12 mouse cellular contexts compared by ENCODE assay signal in genomic region chr1:172271765-172272164, GRCm38 (mm10). TPM values are rescaled to one million over a fixed set of nuclear protein-coding genes. Genes with fewer than 3 reads are reported as not detected.
A peak's percentile ranks its signal among the peaks of the same experiment; 100 is the strongest.
DNase-seq lines count a peak whose midpoint lies in the region; ATAC-seq and TF ChIP-seq lines count a peak whose summit lies in the region.
"Had no signal": no experiment of that assay in that cellular context is flagged by ENCODE, and none has a peak within 500 bp of the region (broad histone marks: within the 10 kb centered on the region; RNA-seq: fewer than 3 reads in every experiment).

No protein-coding gene starts in this region.

- no peaks in the 10 kb centered on the region for H3K36me3 ChIP-seq in forebrain, embryonic 11.5 days (ENCODE audit: control insufficient read depth, insufficient read depth, low read length)
- no peaks in the 10 kb centered on the region for H3K36me3 ChIP-seq in hindbrain, embryonic 12.5 days
- H3K36me3 ChIP-seq in midbrain, postnatal 0 days (ENCODE audit: insufficient read depth, low read length): no peaks in the 10 kb centered on the region
- H3K36me3 ChIP-seq: lung, embryonic 15.5 days had no signal

- H3K27ac ChIP-seq in forebrain, embryonic 11.5 days (ENCODE audit: low read depth, low read length): no peak overlapping the region
- no peak overlapping the region for H3K27ac ChIP-seq in hindbrain, embryonic 12.5 days
- H3K27ac ChIP-seq in midbrain, postnatal 0 days (ENCODE audit: low read depth, low read length): 0 out of 2 replicates have a peak overlapping the region, but pooled peaks have one; percentile 7
- H3K27ac ChIP-seq: kidney, postnatal 0 days; lung, embryonic 15.5 days had no signal

- 0 out of 2 replicates have a peak, but pooled peaks have one; percentile 5 for TF ChIP-seq POLR2A in lung, adult 2 months (IDR thresholded peaks at IDR 0.05; ENCODE audit: borderline replicate concordance, extremely low read depth, low read depth, low read length)

- WGBS in lung, adult 2 months: 65% methylated on average over 10 of the region's 10 CpGs
- WGBS in forebrain, embryonic 11.5 days: 48% methylated on average over 10 of the region's 10 CpGs
- WGBS in hindbrain, embryonic 12.5 days: 45% methylated on average over 10 of the region's 10 CpGs
- 32% methylated on average over 10 of the region's 10 CpGs for WGBS in midbrain, postnatal 0 days

- no peaks in the 10 kb centered on the region for H3K4me1 ChIP-seq in lung, adult 2 months (ENCODE audit: control insufficient read depth, insufficient read depth, low read length)
- H3K4me1 ChIP-seq in forebrain, embryonic 11.5 days (replicated peaks; ENCODE audit: control insufficient read depth, insufficient read depth, low read length): peaks cover 5% of the 10 kb centered on the region
- peaks cover 5% of the 10 kb centered on the region for H3K4me1 ChIP-seq in hindbrain, embryonic 12.5 days
- H3K4me1 ChIP-seq in midbrain, postnatal 0 days (ENCODE audit: insufficient read depth, low read length): peaks cover 3% of the 10 kb centered on the region; the same call in 1 of the 2 replicates
- H3K4me1 ChIP-seq: lung, embryonic 15.5 days had no signal

- ATAC-seq in forebrain, embryonic 11.5 days (replicated peaks; ENCODE audit: low FRiP score): peak; percentile 89
- ATAC-seq in hindbrain, embryonic 12.5 days (ENCODE audit: low FRiP score): peak; percentile 66
- peak; percentile 86 for ATAC-seq in midbrain, postnatal 0 days (ENCODE audit: low FRiP score)

- H3K4me2 ChIP-seq in forebrain, embryonic 11.5 days (ENCODE audit: low read depth, low read length, severe bottlenecking): peak overlapping the region; percentile 8; the same call in 1 of the 2 replicates
- H3K4me2 ChIP-seq in hindbrain, embryonic 12.5 days (replicated peaks): no peak overlapping the region
- H3K4me2 ChIP-seq in midbrain, postnatal 0 days (ENCODE audit: low read depth, low read length, poor library complexity, severe bottlenecking): no peak overlapping the region
- H3K4me2 ChIP-seq: lung, embryonic 15.5 days had no signal

- H3K9me3 ChIP-seq in forebrain, embryonic 11.5 days (ENCODE audit: control insufficient read depth, low read length): no peaks in the 10 kb centered on the region
- H3K9me3 ChIP-seq in hindbrain, embryonic 12.5 days (replicated peaks): no peaks in the 10 kb centered on the region
- H3K9me3 ChIP-seq in midbrain, postnatal 0 days (ENCODE audit: low read length): no peaks in the 10 kb centered on the region
- H3K9me3 ChIP-seq: lung, embryonic 15.5 days had no signal

- no peak overlapping the region for H3K4me3 ChIP-seq in lung, adult 2 months (replicated peaks; ENCODE audit: extremely low read depth, low read depth, low read length)
- no peak overlapping the region for H3K4me3 ChIP-seq in forebrain, embryonic 11.5 days (ENCODE audit: low read depth, low read length)
- no peak overlapping the region for H3K4me3 ChIP-seq in hindbrain, embryonic 12.5 days
- no peak overlapping the region for H3K4me3 ChIP-seq in midbrain, postnatal 0 days (ENCODE audit: low read depth, low read length)
- H3K4me3 ChIP-seq: lung, embryonic 15.5 days had no signal

- no peak for TF ChIP-seq CTCF in lung, adult 2 months (IDR thresholded peaks at IDR 0.05; ENCODE audit: insufficient read depth, low read length)
- TF ChIP-seq CTCF in midbrain, postnatal 0 days (IDR thresholded peaks at IDR 0.05): peak; percentile 1; the same call in 1 of the 2 replicates

- no peak for DNase-seq in lung, adult 2 months
- DNase-seq in lung, postnatal 4 days: no peak
- no peak for DNase-seq in forebrain, embryonic 11.5 days (ENCODE audit: low spot score)
- peak; percentile 64 for DNase-seq in midbrain, postnatal 0 days (ENCODE audit: low spot score)
- no peak for DNase-seq in left cerebral cortex, adult 8-10 months (ENCODE audit: low spot score in 2 of 2)
- no peak for DNase-seq in spleen, postnatal 14 days (ENCODE audit: low spot score in 2 of 2)

- H3K9ac ChIP-seq in forebrain, embryonic 11.5 days (ENCODE audit: low read length): no peak overlapping the region
- H3K9ac ChIP-seq in hindbrain, embryonic 12.5 days: no peak overlapping the region
- no peak overlapping the region for H3K9ac ChIP-seq in midbrain, postnatal 0 days (replicated peaks; ENCODE audit: low read length, poor library complexity, severe bottlenecking)
- H3K9ac ChIP-seq: lung, embryonic 15.5 days had no signal

- no peaks in the 10 kb centered on the region for H3K27me3 ChIP-seq in forebrain, embryonic 11.5 days (ENCODE audit: control insufficient read depth, insufficient read depth, low read length)
- no peaks in the 10 kb centered on the region for H3K27me3 ChIP-seq in hindbrain, embryonic 12.5 days
- H3K27me3 ChIP-seq in midbrain, postnatal 0 days (ENCODE audit: insufficient read depth, low read length): no peaks in the 10 kb centered on the region
- H3K27me3 ChIP-seq: lung, embryonic 15.5 days had no signal

RNA-seq across cellular contexts. Expression of gene Igsf8, which starts 10.3 kb away (rescaled TPM):
- 90.8 and 105 TPM in 2 replicates for polyA plus RNA-seq in lung, adult 2 months (2012; rRNA removed)
- polyA plus RNA-seq in forebrain, embryonic 11.5 days (2014; fragmentation: Nextera tagmentation; extraction: Ambion mirVana): 104 and 122 TPM in 2 replicates
- 147 and 159 TPM in 2 replicates for polyA plus RNA-seq in hindbrain, embryonic 12.5 days (2016; fragmentation: Nextera tagmentation; extraction: Ambion mirVana)
- total RNA-seq in midbrain, postnatal 0 days (2014; rRNA removed): 114 and 115 TPM in 2 replicates
- 79.6 and 88.8 TPM in 2 replicates for polyA plus RNA-seq in midbrain, postnatal 0 days (2015; fragmentation: Nextera tagmentation; extraction: Ambion mirVana)
- total RNA-seq in left cerebral cortex, adult 8-10 months (2022): 100 to 1,000 TPM; 256 to 294 (median 274) TPM

RNA-seq across cellular contexts. Expression of gene Atp1a4, which starts 13.6 kb away (rescaled TPM):
- polyA plus RNA-seq in lung, adult 2 months (2012; rRNA removed): 0.05 and 1.2 TPM in 2 replicates
- 0.08 TPM in 1 of 2 replicates, not detected in the other for polyA plus RNA-seq in forebrain, embryonic 11.5 days (2014; fragmentation: Nextera tagmentation; extraction: Ambion mirVana)
- polyA plus RNA-seq in hindbrain, embryonic 12.5 days (2016; fragmentation: Nextera tagmentation; extraction: Ambion mirVana): not detected in 2 replicates
- 0.05 and 0.14 TPM in 2 replicates for total RNA-seq in midbrain, postnatal 0 days (2014; rRNA removed)
- 0.05 TPM in 1 of 2 replicates, not detected in the other for polyA plus RNA-seq in midbrain, postnatal 0 days (2015; fragmentation: Nextera tagmentation; extraction: Ambion mirVana)
- not detected for total RNA-seq in left cerebral cortex, adult 8-10 months (2022)
- total RNA-seq: common myeloid progenitor, adult 5-6 weeks had no signal
- polyA plus RNA-seq: kidney, postnatal 0 days; lung, embryonic 15.5 days had no signal

RNA-seq across cellular contexts. Expression of gene Atp1a2, which starts 26.1 kb away (rescaled TPM):
- polyA plus RNA-seq in lung, adult 2 months (2012; rRNA removed): 56.1 and 93.0 TPM in 2 replicates
- polyA plus RNA-seq in forebrain, embryonic 11.5 days (2014; fragmentation: Nextera tagmentation; extraction: Ambion mirVana): 1.5 and 2.1 TPM in 2 replicates
- polyA plus RNA-seq in hindbrain, embryonic 12.5 days (2016; fragmentation: Nextera tagmentation; extraction: Ambion mirVana): 13.7 and 16.1 TPM in 2 replicates
- total RNA-seq in midbrain, postnatal 0 days (2014; rRNA removed): 398 and 409 TPM in 2 replicates
- 94.4 and 100 TPM in 2 replicates for polyA plus RNA-seq in midbrain, postnatal 0 days (2015; fragmentation: Nextera tagmentation; extraction: Ambion mirVana)
- 100 to 1,000 TPM; 623 to 677 (median 661) TPM for total RNA-seq in left cerebral cortex, adult 8-10 months (2022)
- total RNA-seq: common myeloid progenitor, adult 5-6 weeks had no signal

RNA-seq across cellular contexts. Expression of gene Casq1, which starts 52.1 kb away (rescaled TPM):
- polyA plus RNA-seq in lung, adult 2 months (2012; rRNA removed): 3.2 and 49.0 TPM in 2 replicates
- 1.1 and 2.0 TPM in 2 replicates for polyA plus RNA-seq in forebrain, embryonic 11.5 days (2014; fragmentation: Nextera tagmentation; extraction: Ambion mirVana)
- polyA plus RNA-seq in hindbrain, embryonic 12.5 days (2016; fragmentation: Nextera tagmentation; extraction: Ambion mirVana): 2.3 and 3.8 TPM in 2 replicates
- total RNA-seq in midbrain, postnatal 0 days (2014; rRNA removed): 0.99 TPM in 1 of 2 replicates, not detected in the other
- 1.3 and 2.2 TPM in 2 replicates for polyA plus RNA-seq in midbrain, postnatal 0 days (2015; fragmentation: Nextera tagmentation; extraction: Ambion mirVana)
- total RNA-seq in left cerebral cortex, adult 8-10 months (2022): 1 to 10 TPM in 3 of 4 experiments, under 1 TPM in 1; 0.79 to 3.1 (median 2.0) TPM

RNA-seq across cellular contexts. Expression of gene Kcnj9, which starts 57.4 kb away (rescaled TPM):
- 0.08 TPM in 1 of 2 replicates, not detected in the other for polyA plus RNA-seq in lung, adult 2 months (2012; rRNA removed)
- polyA plus RNA-seq in forebrain, embryonic 11.5 days (2014; fragmentation: Nextera tagmentation; extraction: Ambion mirVana): 0.68 and 0.89 TPM in 2 replicates
- 1.2 and 2.0 TPM in 2 replicates for polyA plus RNA-seq in hindbrain, embryonic 12.5 days (2016; fragmentation: Nextera tagmentation; extraction: Ambion mirVana)
- 13.9 and 14.1 TPM in 2 replicates for total RNA-seq in midbrain, postnatal 0 days (2014; rRNA removed)
- 5.8 and 6.7 TPM in 2 replicates for polyA plus RNA-seq in midbrain, postnatal 0 days (2015; fragmentation: Nextera tagmentation; extraction: Ambion mirVana)
- total RNA-seq in left cerebral cortex, adult 8-10 months (2022): 100 to 1,000 TPM; 109 to 120 (median 112) TPM
- total RNA-seq: common myeloid progenitor, adult 5-6 weeks had no signal
- polyA plus RNA-seq: heart, embryonic 16.5 days; stomach, embryonic 16.5 days had no signal
